Mouse (Mus musculus) CD4-positive, CD25-positive, alpha-beta regulatory T cell, adult 2 months (primary cell): ENCODE measurements at regions not wholly inside any gene's neighbourhood (a gene's known extent, or its start where the extent isn't known, plus 50 kb on each side); places are given as distances from the start of the nearest gene placed in this dataset.

ENCODE experiments used
- DNase-seq: peaks from one replicate; pipeline ENCODE4 v3.0.0-alpha.2; 2012; ENCODE audit warnings: low read depth, low spot score

DNA sequence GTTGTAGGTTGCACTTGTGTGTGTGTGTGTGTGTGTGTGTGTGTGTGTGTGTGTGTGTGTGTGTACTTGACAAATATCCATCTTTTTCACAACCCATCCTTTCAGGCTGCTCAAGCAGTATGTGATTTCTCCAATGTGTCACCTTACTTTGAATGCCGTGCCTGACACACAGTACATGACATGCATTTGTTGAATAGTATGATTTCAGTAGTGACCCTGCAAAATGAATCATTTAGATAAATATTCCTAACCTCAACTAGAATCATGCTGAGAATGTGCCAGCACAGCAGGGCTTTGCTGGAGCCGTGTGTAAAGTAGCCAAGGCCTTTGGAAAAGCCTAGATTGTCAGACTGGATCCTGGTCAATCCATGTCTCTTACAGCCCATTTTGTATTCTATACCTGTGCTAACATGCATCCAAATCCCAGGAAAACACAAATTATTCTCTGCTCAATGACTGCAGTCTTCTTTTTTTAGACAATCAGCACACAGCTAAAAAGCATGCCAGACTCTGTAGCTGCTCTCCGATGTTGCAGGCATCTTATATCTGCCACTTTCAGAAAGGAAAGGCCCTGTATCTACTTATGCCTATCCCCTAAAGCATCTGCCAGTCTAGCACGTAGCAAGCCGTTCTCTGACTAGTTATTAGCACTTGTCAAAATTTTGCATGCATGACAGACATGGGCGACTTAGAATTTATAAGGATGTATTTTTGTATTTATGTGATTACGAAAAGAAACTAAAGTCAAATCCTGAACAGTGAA, 60.0 kb upstream of the Gpr141 start:
- DNase-seq: no peak

DNA sequence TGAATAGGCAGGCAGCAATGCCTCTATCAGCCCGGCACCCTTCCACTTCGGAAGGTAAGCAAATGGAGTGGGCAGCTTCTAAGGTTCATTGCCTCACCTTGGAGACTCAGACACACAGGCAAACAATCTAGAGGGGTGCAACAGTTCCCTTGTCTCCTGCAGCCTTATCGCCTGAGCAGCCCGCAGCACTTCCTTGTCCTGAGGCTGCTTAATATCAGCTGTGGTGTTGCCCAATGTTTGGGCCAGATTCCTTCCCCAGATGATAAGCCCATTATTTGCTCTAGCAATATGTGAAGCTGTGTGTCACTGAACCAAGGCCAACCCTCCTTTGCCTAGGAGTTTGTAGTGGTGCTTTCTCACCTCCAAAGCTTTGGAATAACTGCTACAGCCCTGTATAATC, 58.8 kb upstream of the Gpr141 start:
- no peak for DNase-seq

DNA sequence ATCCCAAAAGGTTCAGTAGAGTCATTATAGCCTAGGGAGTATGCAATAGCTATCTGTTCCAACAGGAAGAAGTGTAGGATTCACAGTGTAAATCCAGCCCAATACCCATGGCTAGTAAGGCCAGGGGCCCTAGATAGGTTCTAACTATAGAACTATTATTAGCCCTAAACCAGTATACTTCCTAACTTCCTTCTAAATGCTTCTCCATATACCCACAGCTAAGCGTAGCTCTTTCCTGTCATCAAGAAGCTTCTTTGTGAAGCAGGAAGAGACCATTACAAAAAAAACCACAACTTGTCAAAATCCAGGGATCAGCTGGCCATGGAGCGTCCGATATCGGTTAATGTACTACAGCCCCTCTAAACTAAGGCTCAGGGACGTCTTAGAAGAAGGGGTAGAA, 57.7 kb upstream of the Gpr141 start:
- DNase-seq: no peak

DNA sequence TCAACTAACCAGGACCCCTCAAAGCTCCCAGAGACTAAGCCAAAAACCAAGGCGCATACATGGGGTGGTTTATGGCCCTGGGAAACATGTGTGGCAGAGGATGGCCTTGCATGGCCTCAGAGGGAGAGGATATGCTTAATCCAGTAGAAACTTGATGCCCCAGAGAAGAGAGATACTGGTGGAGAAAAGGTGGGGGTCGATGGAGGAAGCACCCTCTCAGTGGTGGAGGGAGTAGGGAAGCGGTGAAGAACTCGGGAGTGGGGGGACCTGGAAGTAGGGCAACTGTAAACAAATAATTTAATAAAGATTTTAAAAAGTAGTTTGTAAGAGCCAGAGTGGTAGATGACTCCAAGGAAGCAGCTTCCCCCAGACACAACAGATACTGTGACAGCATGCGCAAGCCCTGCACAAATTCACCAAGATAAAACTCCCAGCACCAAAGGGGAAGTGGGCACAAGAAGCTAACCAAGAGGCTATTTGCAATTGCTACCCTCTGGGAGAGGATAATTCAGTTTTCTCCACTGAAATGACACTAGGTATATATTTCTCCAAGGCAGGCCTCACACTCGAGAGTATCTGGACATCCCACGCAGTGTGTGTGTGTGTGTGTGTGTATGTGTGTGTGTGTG, 50.7 kb upstream of the Gpr141 start:
- no peak for DNase-seq
